Mouse (Mus musculus): ENCODE measurements at regions not wholly inside any gene's neighbourhood (a gene's known extent, or its start where the extent isn't known, plus 50 kb on each side); places are given as distances from the start of the nearest gene placed in this dataset.

- in situ Hi-C loops (cut with MboI, MseI), result no loop called here
These were observed 59.0 kb upstream of the Actrt2 start for GRCm38 (mm10) chr4:154726636-154727045.

GRCm38 (mm10) chr4:154727945-154728344 lies 60.3 kb upstream of the Actrt2 start:
- in situ Hi-C loops (cut with MboI, MseI), result no loop called here

- in situ Hi-C loops (cut with MboI, MseI), result no loop called here
These were observed 63.0 kb upstream of the Actrt2 start for GRCm38 (mm10) chr4:154730646-154731045.

- in situ Hi-C loops (cut with MboI, MseI), result no loop called here
These were observed 63.7 kb upstream of the Actrt2 start for GRCm38 (mm10) chr4:154731345-154731744.

- in situ Hi-C loops (cut with MboI, MseI), result no loop called here
These were observed 68.4 kb upstream of the Actrt2 start for GRCm38 (mm10) chr4:154736071-154736470.

GRCm38 (mm10) chr4:154741123-154741890 lies 73.6 kb upstream of the Actrt2 start:
- in situ Hi-C loops (cut with MboI, MseI), result no loop called here

- in situ Hi-C loops (cut with MboI, MseI), result no loop called here
These were observed 78.8 kb upstream of the Actrt2 start for GRCm38 (mm10) chr4:154746323-154747005.

- in situ Hi-C loops (cut with MboI, MseI), result no loop called here
These were observed 79.3 kb upstream of the Actrt2 start for GRCm38 (mm10) chr4:154747006-154747343.

- in situ Hi-C loops (cut with MboI, MseI), result no loop called here
These were observed 81.5 kb upstream of the Actrt2 start for GRCm38 (mm10) chr4:154749160-154749559.

- in situ Hi-C loops (cut with MboI, MseI), result no loop called here
These were observed 82.3 kb upstream of the Actrt2 start for GRCm38 (mm10) chr4:154749996-154750395.

- in situ Hi-C loops (cut with MboI, MseI), result no loop called here
These were observed 82.9 kb upstream of the Actrt2 start for GRCm38 (mm10) chr4:154750440-154751107.

GRCm38 (mm10) chr4:154754445-154754844 lies 82.8 kb upstream of the Ttc34 start:
- in situ Hi-C loops (cut with MboI, MseI), result no loop called here

GRCm38 (mm10) chr4:154756740-154757446 lies 80.4 kb upstream of the Ttc34 start:
- in situ Hi-C loops (cut with MboI, MseI), result no loop called here

- in situ Hi-C loops (cut with MboI, MseI), result no loop called here
These were observed 77.4 kb upstream of the Ttc34 start for GRCm38 (mm10) chr4:154759881-154760280.

- in situ Hi-C loops (cut with MboI, MseI), result no loop called here
These were observed 73.0 kb upstream of the Ttc34 start for GRCm38 (mm10) chr4:154764238-154764637.

GRCm38 (mm10) chr4:154766158-154766557 lies 71.1 kb upstream of the Ttc34 start:
- in situ Hi-C loops (cut with MboI, MseI), result no loop called here

GRCm38 (mm10) chr4:154771330-154772076 lies 65.8 kb upstream of the Ttc34 start:
- in situ Hi-C loops (cut with MboI, MseI), result no loop called here

- in situ Hi-C loops (cut with MboI, MseI), result no loop called here
These were observed 65.2 kb upstream of the Ttc34 start for GRCm38 (mm10) chr4:154772077-154772462.

- in situ Hi-C loops (cut with MboI, MseI), result no loop called here
These were observed 63.4 kb upstream of the Ttc34 start for GRCm38 (mm10) chr4:154773830-154774229.

GRCm38 (mm10) chr4:154774332-154774731 lies 62.9 kb upstream of the Ttc34 start:
- in situ Hi-C loops (cut with MboI, MseI), result no loop called here

- in situ Hi-C loops (cut with MboI, MseI), result no loop called here
These were observed 58.4 kb upstream of the Ttc34 start for GRCm38 (mm10) chr4:154778818-154779217.

All from T-helper 1 cell (primary cell).